Mouse (Mus musculus) hindbrain, embryonic 10.5 days (tissue): ENCODE data around the gene Sln. TPM values are rescaled to one million over a fixed set of nuclear protein-coding genes. Genes with fewer than 3 reads are reported as not detected.
A peak's percentile ranks its signal among the peaks of the same experiment; 100 is the strongest.

Experiments used
- DNase-seq: peaks from one replicate; pipeline ENCODE4 v3.0.0-alpha.2; 2017; ENCODE audit warnings: low spot score
- H3K27ac ChIP-seq: fragments of 300-500 bp; sonication (generic); 2 replicates; pipeline ENCODE4 v1.5.1; 2016; ENCODE audit warnings: mild to moderate bottlenecking, moderate library complexity
- H3K27me3 ChIP-seq: fragments of 300-500 bp; sonication (generic); 2 replicates; pipeline ENCODE4 v1.6.1; 2016; ENCODE audit warnings: mild to moderate bottlenecking; ENCODE audit not compliant: poor library complexity, insufficient read depth, severe bottlenecking
- H3K36me3 ChIP-seq: fragments of 300-500 bp; sonication (generic); 2 replicates; pipeline ENCODE4 v1.6.1; 2016; ENCODE audit warnings: mild to moderate bottlenecking, moderate library complexity
- H3K4me1 ChIP-seq: fragments of 300-500 bp; sonication (generic); replicated peaks from 2 replicates; pipeline ENCODE4 v1.6.1; 2016; ENCODE audit warnings: mild to moderate bottlenecking
- H3K4me3 ChIP-seq: fragments of 300-500 bp; sonication (generic); 2 replicates; pipeline ENCODE4 v1.5.1; 2016; ENCODE audit warnings: mild to moderate bottlenecking, moderate library complexity
- H3K9me3 ChIP-seq: fragments of 300-500 bp; sonication (generic); 2 replicates; pipeline ENCODE4 v1.6.1; 2016; ENCODE audit warnings: mild to moderate bottlenecking, moderate library complexity
- WGBS: fragments of 180-500 bp; shearing (Covaris S2); methylation state at CpG from one replicate; pipeline ENCODE4 v1.1.7; 2016; 5-methylcytosine and 5-hydroxymethylcytosine counted together
- polyA plus RNA-seq: library from polyadenylated mRNA; unstranded; fragments of >200 nt; fragmentation: Nextera tagmentation; extraction: Ambion mirVana; gene quantifications from 2 replicates; pipeline ENCODE4 v1.2.1, GENCODE M21; 2016

Gene Sln
- polyA plus RNA-seq, 1 experiment from 2014 or later: not detected

GRCm38 (mm10) chr9:53853672-53854071 is 3.7 kb downstream of the Sln start:
- Histone ChIP-seq H3K4me3 (no peak overlapping the region), H3K36me3 (no peaks in the 10 kb centered on the region), H3K27me3 (no peaks in the 10 kb centered on the region), H3K4me1 (no peaks in the 10 kb centered on the region), H3K27ac (no peak overlapping the region), H3K9me3 (no peaks in the 10 kb centered on the region)
- WGBS: 72% methylated on average over 1 of the region's 1 CpGs
- DNase-seq: no peak

DNA sequence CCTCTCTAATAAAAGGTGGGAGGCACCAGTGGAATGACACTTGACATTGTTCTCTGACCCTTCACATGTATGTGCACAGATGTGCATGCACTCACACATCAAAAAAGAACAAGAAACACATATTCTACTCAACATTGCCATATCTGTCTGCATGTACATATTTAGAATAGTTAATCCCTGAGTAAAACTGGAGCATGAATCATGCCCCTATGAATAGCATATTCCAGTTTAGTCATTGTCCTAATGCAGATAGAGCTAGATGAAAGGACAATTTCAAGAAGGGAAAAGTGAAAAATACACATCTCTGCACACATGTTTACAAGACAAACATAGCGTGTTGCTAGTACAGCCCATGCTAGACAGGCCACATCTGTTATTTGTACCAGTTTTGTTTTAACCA is 4.6 kb downstream of the Sln start:
- Histone ChIP-seq H3K27ac (no peak overlapping the region), H3K36me3 (no peaks in the 10 kb centered on the region), H3K9me3 (no peaks in the 10 kb centered on the region), H3K4me3 (no peak overlapping the region), H3K4me1 (no peaks in the 10 kb centered on the region), H3K27me3 (no peaks in the 10 kb centered on the region)
- DNase-seq: no peak
- WGBS: 91% methylated on average over 1 of the region's 1 CpGs

- 83% methylated on average over 5 of the region's 5 CpGs for WGBS
- Histone ChIP-seq H3K4me3 (no peak overlapping the region), H3K9me3 (no peaks in the 10 kb centered on the region), H3K36me3 (no peaks in the 10 kb centered on the region), H3K27ac (no peak overlapping the region), H3K4me1 (no peaks in the 10 kb centered on the region), H3K27me3 (no peaks in the 10 kb centered on the region)
- no peak for DNase-seq
These were observed 7.9 kb downstream of the Sln start for GRCm38 (mm10) chr9:53857864-53858263.

DNA sequence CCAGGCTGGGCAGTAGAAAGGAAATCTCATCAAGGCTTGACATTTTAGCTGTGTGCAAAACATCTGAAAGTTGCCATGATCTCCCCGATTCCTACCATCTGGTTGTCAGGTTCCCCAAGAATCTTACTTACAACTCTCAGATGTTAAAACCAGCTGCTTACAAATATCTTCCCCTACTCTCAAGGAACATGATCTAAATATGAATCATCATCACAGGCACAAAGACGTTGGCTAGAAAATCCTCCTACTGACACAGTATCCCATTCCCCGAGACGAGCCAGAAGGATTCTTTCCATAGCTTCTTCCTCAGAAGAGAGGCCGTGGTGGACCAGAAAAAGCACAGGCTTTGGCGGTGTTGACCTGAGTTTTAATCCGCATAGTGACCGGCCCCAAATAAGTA is 23.3 kb downstream of the Sln start:
- H3K27ac ChIP-seq: no peak overlapping the region
- H3K27me3 ChIP-seq: no peaks in the 10 kb centered on the region
- DNase-seq: no peak
- H3K4me3 ChIP-seq: no peak overlapping the region
- 94% methylated on average over 8 of the region's 8 CpGs for WGBS
- H3K9me3 ChIP-seq: 0 out of 2 replicates have a peak, but pooled peaks cover 3% of the 10 kb centered on the region
- H3K4me1 ChIP-seq: no peaks in the 10 kb centered on the region
- no peaks in the 10 kb centered on the region for H3K36me3 ChIP-seq

- no peaks in the 10 kb centered on the region for H3K4me1 ChIP-seq
- no peak for DNase-seq
- no peaks in the 10 kb centered on the region for H3K9me3 ChIP-seq
- H3K4me3 ChIP-seq: no peak overlapping the region
- H3K27me3 ChIP-seq: no peaks in the 10 kb centered on the region
- WGBS: 63% methylated on average over 2 of the region's 2 CpGs
- H3K27ac ChIP-seq: no peak overlapping the region
- no peaks in the 10 kb centered on the region for H3K36me3 ChIP-seq
These were observed 27.5 kb downstream of the Sln start for GRCm38 (mm10) chr9:53877423-53877822.

DNA sequence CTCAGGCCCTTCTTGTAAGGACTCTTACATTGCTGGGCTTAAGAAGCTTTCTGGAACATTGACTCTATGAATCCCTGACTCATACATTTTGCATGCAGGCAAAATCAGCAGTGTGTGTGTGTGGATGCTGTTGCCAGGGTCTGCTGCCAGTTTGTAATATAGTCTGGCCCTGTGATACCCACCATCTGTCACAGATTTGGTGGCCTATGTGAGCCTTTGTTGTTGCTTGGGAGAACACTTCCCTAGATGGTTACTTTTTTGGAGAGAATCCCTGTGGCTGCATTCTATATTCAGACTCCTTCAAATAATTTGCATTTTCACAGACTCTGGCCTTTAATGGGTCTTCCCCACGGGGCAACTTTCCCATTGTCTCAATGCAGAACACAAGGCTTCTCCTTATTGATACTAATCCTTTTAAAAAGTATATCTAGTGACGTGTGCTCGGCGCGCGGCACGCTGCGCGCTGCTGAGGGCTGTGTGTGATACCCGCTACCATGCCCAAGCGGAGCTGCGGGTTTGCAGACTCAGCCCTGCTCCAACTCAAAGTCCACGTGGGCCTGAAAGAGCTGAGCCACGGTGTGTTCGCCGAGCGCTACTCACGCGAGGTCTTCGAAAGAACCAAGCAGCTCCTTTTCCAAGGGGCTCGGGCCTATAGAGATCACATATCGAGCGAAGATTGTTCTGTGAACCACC is 33.8 kb downstream of the Sln start:
- Histone ChIP-seq H3K9me3 (no peaks in the 10 kb centered on the region), H3K27me3 (no peaks in the 10 kb centered on the region), H3K4me3 (no peak overlapping the region), H3K27ac (no peak overlapping the region), H3K4me1 (no peaks in the 10 kb centered on the region), H3K36me3 (no peaks in the 10 kb centered on the region)
- WGBS: 91% methylated on average over 23 of the region's 23 CpGs
- no peak for DNase-seq

DNA sequence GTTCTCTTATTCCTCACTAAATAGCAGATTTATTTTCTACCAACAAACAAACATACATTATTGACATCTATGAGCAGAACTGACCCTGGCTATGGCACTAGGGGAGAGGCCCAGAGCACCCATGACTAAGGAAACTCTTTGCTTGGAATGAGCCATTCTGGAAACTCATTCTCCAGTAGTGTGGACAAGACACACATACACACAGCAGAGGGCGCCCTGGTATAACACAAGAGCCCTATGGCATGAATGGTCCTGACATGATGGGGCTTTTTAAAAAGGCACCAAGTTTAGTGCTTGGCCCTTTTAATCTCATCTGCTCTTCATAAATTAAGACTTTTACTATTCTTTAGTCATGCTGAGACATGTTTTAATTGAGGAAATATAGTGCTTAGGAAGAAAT is 40.1 kb downstream of the Sln start:
- H3K27ac ChIP-seq: no peak overlapping the region
- H3K9me3 ChIP-seq: no peaks in the 10 kb centered on the region
- H3K4me1 ChIP-seq: no peaks in the 10 kb centered on the region
- no peaks in the 10 kb centered on the region for H3K36me3 ChIP-seq
- no peak overlapping the region for H3K4me3 ChIP-seq
- WGBS: 0% methylated on average over 1 of the region's 1 CpGs
- peak; percentile 35 for DNase-seq
- H3K27me3 ChIP-seq: no peaks in the 10 kb centered on the region

GRCm38 (mm10) chr9:53895827-53896226 is 45.9 kb downstream of the Sln start:
- no peak overlapping the region for H3K27ac ChIP-seq
- no peaks in the 10 kb centered on the region for H3K4me1 ChIP-seq
- no peak overlapping the region for H3K4me3 ChIP-seq
- WGBS: 59% methylated on average over 7 of the region's 7 CpGs
- no peaks in the 10 kb centered on the region for H3K27me3 ChIP-seq
- H3K9me3 ChIP-seq: no peaks in the 10 kb centered on the region
- no peak for DNase-seq
- no peaks in the 10 kb centered on the region for H3K36me3 ChIP-seq

DNA sequence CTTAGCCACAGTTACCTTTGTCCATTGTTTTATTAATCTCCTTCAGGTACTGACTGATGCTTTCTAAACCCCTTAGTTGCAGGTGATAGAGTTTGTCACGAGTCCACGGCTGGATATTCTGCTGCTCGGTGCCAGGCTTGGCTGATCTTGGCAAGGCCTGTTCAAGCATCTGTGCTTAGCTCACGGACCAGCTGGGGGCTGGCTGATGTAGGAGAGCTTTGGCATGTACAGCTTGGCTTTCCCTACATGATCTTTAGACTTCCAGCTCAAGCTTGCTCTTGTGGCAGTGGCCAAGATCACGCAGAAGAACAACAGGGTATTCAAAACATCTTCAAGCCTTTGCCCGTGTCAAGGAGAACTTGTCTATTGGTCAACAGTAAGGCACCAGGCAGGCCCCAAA is 49.9 kb downstream of the Sln start:
- Histone ChIP-seq H3K27me3 (no peaks in the 10 kb centered on the region), H3K4me3 (no peak overlapping the region), H3K36me3 (no peaks in the 10 kb centered on the region), H3K9me3 (no peaks in the 10 kb centered on the region), H3K27ac (no peak overlapping the region), H3K4me1 (no peaks in the 10 kb centered on the region)
- WGBS: 89% methylated on average over 6 of the region's 6 CpGs
- no peak for DNase-seq

DNA sequence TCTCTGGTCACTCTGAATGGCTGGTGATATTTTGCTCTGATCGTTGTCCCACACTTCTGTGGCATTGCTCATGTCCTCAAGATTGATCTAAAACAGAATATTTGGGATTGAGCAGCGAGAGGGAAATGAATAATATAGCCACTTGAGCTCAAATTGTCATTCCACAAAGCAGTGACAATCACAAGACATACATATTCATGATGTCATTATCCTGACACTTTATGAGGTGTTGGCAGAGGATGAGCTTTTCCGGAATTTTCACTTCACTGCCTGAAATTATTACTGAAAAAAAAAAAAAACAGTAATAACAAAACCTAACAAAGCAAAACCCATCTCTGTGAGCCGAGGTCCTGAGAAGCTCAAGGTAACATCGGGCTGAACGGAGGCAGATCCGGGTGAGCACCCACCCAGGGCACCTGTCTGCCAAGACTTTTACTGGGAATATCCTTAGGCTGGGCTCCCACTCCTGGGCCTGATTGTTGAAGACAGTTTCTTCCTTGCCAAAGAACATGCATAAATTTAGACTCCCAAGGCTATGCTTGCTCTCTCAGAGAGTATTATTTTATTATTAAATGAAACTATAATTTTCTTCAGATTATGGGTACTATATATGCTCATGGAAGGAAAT is 53.4 kb downstream of the Sln start:
- DNase-seq: no peak
- H3K4me1 ChIP-seq: no peaks in the 10 kb centered on the region
- no peaks in the 10 kb centered on the region for H3K27me3 ChIP-seq
- WGBS: 91% methylated on average over 7 of the region's 7 CpGs
- H3K36me3 ChIP-seq: no peaks in the 10 kb centered on the region
- H3K4me3 ChIP-seq: no peak overlapping the region
- H3K27ac ChIP-seq: no peak overlapping the region
- H3K9me3 ChIP-seq: no peaks in the 10 kb centered on the region

Other genes starting within 250 kb of the Sln start
- gene Acat1, start 239.8 kb upstream of the Sln start, polyA plus RNA-seq: 33.3 and 47.5 TPM in 2 replicates
- 34.0 and 37.0 TPM in 2 replicates for gene Cul5, start 180.2 kb upstream of the Sln start, polyA plus RNA-seq
- 3.5 and 5.0 TPM in 2 replicates for gene Rab39, start 143.9 kb upstream of the Sln start, polyA plus RNA-seq
- gene Slc35f2, start 78.6 kb upstream of the Sln start, polyA plus RNA-seq: 3.4 and 3.7 TPM in 2 replicates
- gene Elmod1, start 125.1 kb downstream of the Sln start, polyA plus RNA-seq: 0.80 and 1.2 TPM in 2 replicates
- 0.16 and 0.24 TPM in 2 replicates for gene Tnfaip8l3, start 218.2 kb downstream of the Sln start, polyA plus RNA-seq